Mouse (Mus musculus) liver, embryonic 14.5 days (tissue): ENCODE data around the gene Brk1.

Source experiments
- CTCF ChIP-seq: IDR thresholded peaks from 2 replicates; pipeline ENCODE4 v1.5.1; 2016; ENCODE audit warnings: antibody characterized with exemption, low read depth, control low read depth
- EP300 ChIP-seq: IDR thresholded peaks from 2 replicates; pipeline ENCODE4 v1.6.1; 2016; ENCODE audit warnings: antibody characterized with exemption, low read depth

GRCm38 (mm10) chr6:113602821-113603220 lies 1.8 kb upstream of the Brk1 start:
- TF ChIP-seq CTCF (no peak), EP300 (no peak)
